Mouse (Mus musculus): ENCODE data around the gene Nkg7.

GRCm38 (mm10) chr7:43436341-43437255 is at the start of gene Nkg7:
- TF ChIP-seq POLR2A (IDR thresholded peaks at IDR 0.05; ENCODE audit: low read depth, low read length) (no peak), CTCF (IDR thresholded peaks at IDR 0.05; ENCODE audit: extremely low read depth, insufficient read depth, insufficient read length, insufficient replicate concordance) (no peak)
